Mouse (Mus musculus): ENCODE measurements at regions not wholly inside any gene's neighbourhood (a gene's known extent, or its start where the extent isn't known, plus 50 kb on each side); places are given as distances from the start of the nearest gene placed in this dataset.

GRCm38 (mm10) chr2:105514881-105515280, 115.8 kb upstream of the Rcn1 start:
- TF ChIP-seq CTCF (IDR thresholded peaks at IDR 0.05; ENCODE audit: borderline replicate concordance, insufficient read depth, low read depth, low read length) (no peak), POLR2A (IDR thresholded peaks at IDR 0.05; ENCODE audit: borderline replicate concordance, insufficient read depth, low read length) (no peak)

Data from cerebellum, adult 2 months (tissue).